Mouse (Mus musculus) midbrain, embryonic 16.5 days (tissue): ENCODE results near the gene Mtor. TPM values are rescaled to one million over a fixed set of nuclear protein-coding genes. Genes with fewer than 3 reads are reported as not detected.

ENCODE experiments used
- ATAC-seq: fragments of 200-750 bp; cut with Nextera tagmentation; 2 replicates; pipeline ENCODE4 v1.8.0; 2017; ENCODE audit warnings: moderate TSS enrichment
- H3K27ac ChIP-seq: fragments of 300-500 bp; sonication (generic); 2 replicates; pipeline ENCODE4 v1.5.1; 2014; ENCODE audit warnings: mild to moderate bottlenecking, low read length, mixed read lengths
- H3K27me3 ChIP-seq: fragments of 300-500 bp; sonication (generic); 2 replicates; pipeline ENCODE4 v1.6.1; 2014; ENCODE audit warnings: low read depth, low read length, mixed read lengths; ENCODE audit not compliant: control insufficient read depth, insufficient read depth
- H3K36me3 ChIP-seq: fragments of 300-500 bp; sonication (generic); 2 replicates; pipeline ENCODE4 v1.6.1; 2014; ENCODE audit warnings: mild to moderate bottlenecking, low read length, moderate library complexity, mixed read lengths; ENCODE audit not compliant: control insufficient read depth, insufficient read depth
- H3K4me1 ChIP-seq: fragments of 300-500 bp; sonication (generic); 2 replicates; pipeline ENCODE4 v1.6.1; 2014; ENCODE audit warnings: mild to moderate bottlenecking, low read length, mixed read lengths; ENCODE audit not compliant: control insufficient read depth, insufficient read depth
- H3K4me2 ChIP-seq: fragments of 300-500 bp; sonication (generic); 2 replicates; pipeline ENCODE4 v1.6.1; 2014; ENCODE audit warnings: mild to moderate bottlenecking, low read length, mixed read lengths
- H3K4me3 ChIP-seq: fragments of 300-500 bp; sonication (generic); 2 replicates; pipeline ENCODE4 v1.5.1; 2014; ENCODE audit warnings: low read depth, mild to moderate bottlenecking, low read length, moderate library complexity, mixed read lengths
- H3K9ac ChIP-seq: fragments of 300-500 bp; sonication (generic); 2 replicates; pipeline ENCODE4 v1.6.1; 2014; ENCODE audit warnings: low read depth, low read length, mixed read lengths
- H3K9me3 ChIP-seq: fragments of 300-500 bp; sonication (generic); replicated peaks from 2 replicates; pipeline ENCODE4 v1.6.1; 2014; ENCODE audit warnings: mild to moderate bottlenecking, low read length, mixed read lengths; ENCODE audit not compliant: control insufficient read depth, poor library complexity, severe bottlenecking
- WGBS: fragments of 180-500 bp; shearing (Covaris S2); extraction: QIAGEN DNeasy Blood & Tissue Kit; methylation state at CpG from one replicate; pipeline ENCODE4 v1.1.7; 2014; 5-methylcytosine and 5-hydroxymethylcytosine counted together
- polyA plus RNA-seq: library from polyadenylated mRNA; unstranded; fragments of >200 nt; fragmentation: Nextera tagmentation; extraction: Ambion mirVana; gene quantifications from 2 replicates; pipeline ENCODE4 v1.2.1, GENCODE M21; 2015

Mtor gene
- 23.0 and 24.4 TPM in 2 replicates for polyA plus RNA-seq

DNA sequence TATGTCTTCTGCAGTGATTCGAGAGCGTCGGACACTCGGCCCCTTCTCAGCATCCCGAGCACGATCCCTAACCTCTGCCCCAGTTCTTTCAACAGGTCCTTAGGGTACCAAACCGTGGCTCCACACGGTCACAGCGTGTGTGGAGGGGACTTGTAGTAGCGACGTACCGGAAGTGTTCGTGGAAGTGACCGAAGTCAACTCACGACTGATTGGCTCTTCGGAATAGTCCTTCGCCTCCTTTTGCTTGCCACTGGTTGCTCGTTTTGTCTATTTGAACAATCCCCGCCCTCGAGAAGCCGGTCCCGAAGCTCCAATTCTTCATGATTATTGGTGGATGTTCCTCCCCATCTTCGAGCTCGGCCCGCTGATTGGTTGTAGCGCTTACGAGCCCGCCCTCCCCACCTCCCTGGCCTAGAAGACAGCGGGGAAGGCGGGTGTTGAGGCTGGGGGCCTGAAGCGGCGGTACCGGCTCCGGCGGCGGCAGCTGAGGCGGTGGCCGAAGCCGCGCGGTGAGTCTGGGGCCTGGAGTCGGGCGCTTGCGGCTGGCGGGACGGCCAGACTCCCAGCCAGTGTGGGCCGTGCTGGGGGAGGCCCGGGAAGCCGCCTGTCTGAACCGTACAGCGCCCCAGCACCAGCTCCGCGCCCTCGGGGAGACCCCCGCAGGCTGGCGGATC is at the start of gene Mtor:
Mtor (plus strand) TSS at position 433 of the 674 bp plus-strand sequence.
- peak within 1 kb of the TSS; percentile 92 for H3K9ac ChIP-seq
- H3K27ac ChIP-seq: peak within 1 kb of the TSS; percentile 82
- no peaks in the 10 kb centered on the region for H3K27me3 ChIP-seq
- H3K36me3 ChIP-seq: peaks cover 11% of the 10 kb centered on the region; the same call in 1 of the 2 replicates
- whole genome bisulfite sequencing: under 1% methylated on average over 56 of the region's 56 CpGs
- peak within 1 kb of the TSS; percentile 87 for H3K4me3 ChIP-seq
- peaks cover 42% of the 10 kb centered on the region for H3K4me1 ChIP-seq
- peak within 1 kb of the TSS; percentile 60 for H3K4me2 ChIP-seq
- ATAC-seq: peak; percentile 97
- H3K9me3 ChIP-seq: no peaks in the 10 kb centered on the region

- WGBS: 65% methylated on average over 9 of the region's 9 CpGs
- Histone ChIP-seq H3K27ac (no peak overlapping the region), H3K4me1 (peaks cover 20% of the 10 kb centered on the region), H3K27me3 (no peaks in the 10 kb centered on the region), H3K9me3 (no peaks in the 10 kb centered on the region), H3K9ac (no peak overlapping the region), H3K36me3 (no peaks in the 10 kb centered on the region), H3K4me2 (no peak overlapping the region), H3K4me3 (no peak overlapping the region)
- no peak for ATAC-seq
These were observed 48.8 kb upstream of the Mtor start for GRCm38 (mm10) chr4:148399437-148400094.

- H3K4me2 ChIP-seq: no peak overlapping the region
- H3K9ac ChIP-seq: no peak overlapping the region
- WGBS: 17% methylated on average over 12 of the region's 12 CpGs
- peaks cover 26% of the 10 kb centered on the region for H3K4me1 ChIP-seq
- no peak overlapping the region for H3K4me3 ChIP-seq
- H3K27me3 ChIP-seq: peaks cover 2% of the 10 kb centered on the region; the same call in 1 of the 2 replicates
- no peak for ATAC-seq
- no peaks in the 10 kb centered on the region for H3K9me3 ChIP-seq
- H3K36me3 ChIP-seq: no peaks in the 10 kb centered on the region
- H3K27ac ChIP-seq: no peak overlapping the region
These were observed 45.0 kb upstream of the Mtor start for GRCm38 (mm10) chr4:148403402-148403801.

DNA sequence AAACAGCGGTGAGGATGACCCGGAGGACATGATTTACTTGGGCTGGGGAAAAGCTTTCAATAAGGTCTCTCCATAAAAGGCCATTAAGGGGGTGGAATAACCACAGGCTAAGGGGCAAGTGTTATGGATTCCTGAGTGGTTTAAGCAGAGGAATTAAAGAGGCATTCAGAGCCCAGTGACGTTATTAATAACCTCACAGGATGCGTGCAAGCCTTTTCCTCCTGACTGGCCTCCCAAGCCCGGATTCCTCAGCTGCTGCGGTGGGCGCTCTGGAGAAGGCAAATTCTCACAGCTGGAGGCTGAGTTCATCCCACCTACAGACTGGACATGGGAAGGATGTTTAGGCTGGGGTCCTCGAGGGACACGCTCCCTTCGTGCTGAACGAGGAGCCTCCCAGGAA is 43.7 kb upstream of the Mtor start:
- 7% methylated on average over 11 of the region's 11 CpGs for WGBS
- H3K9me3 ChIP-seq: no peaks in the 10 kb centered on the region
- no peak for ATAC-seq
- no peak overlapping the region for H3K4me3 ChIP-seq
- no peak overlapping the region for H3K27ac ChIP-seq
- no peak overlapping the region for H3K4me2 ChIP-seq
- H3K36me3 ChIP-seq: no peaks in the 10 kb centered on the region
- peaks cover 26% of the 10 kb centered on the region for H3K4me1 ChIP-seq
- no peak overlapping the region for H3K9ac ChIP-seq
- H3K27me3 ChIP-seq: peaks cover 2% of the 10 kb centered on the region; the same call in 1 of the 2 replicates

GRCm38 (mm10) chr4:148405255-148405788 is 43.1 kb upstream of the Mtor start:
- H3K4me2 ChIP-seq: peak overlapping the region; percentile 4; the same call in 1 of the 2 replicates
- H3K4me1 ChIP-seq: peaks cover 26% of the 10 kb centered on the region
- H3K9me3 ChIP-seq: no peaks in the 10 kb centered on the region
- H3K27me3 ChIP-seq: peaks cover 2% of the 10 kb centered on the region; the same call in 1 of the 2 replicates
- 14% methylated on average over 13 of the region's 13 CpGs for WGBS
- no peak overlapping the region for H3K27ac ChIP-seq
- no peak for ATAC-seq
- H3K4me3 ChIP-seq: no peak overlapping the region
- no peak overlapping the region for H3K9ac ChIP-seq
- no peaks in the 10 kb centered on the region for H3K36me3 ChIP-seq

GRCm38 (mm10) chr4:148408256-148408975 is 40.0 kb upstream of the Mtor start:
- H3K27ac ChIP-seq: no peak overlapping the region
- 0 out of 2 replicates have a peak overlapping the region, but pooled peaks have one; percentile 16 for H3K9ac ChIP-seq
- no peak for ATAC-seq
- H3K36me3 ChIP-seq: no peaks in the 10 kb centered on the region
- H3K27me3 ChIP-seq: peaks cover 2% of the 10 kb centered on the region; the same call in 1 of the 2 replicates
- H3K4me2 ChIP-seq: no peak overlapping the region
- H3K9me3 ChIP-seq: no peaks in the 10 kb centered on the region
- H3K4me3 ChIP-seq: no peak overlapping the region
- H3K4me1 ChIP-seq: peaks cover 24% of the 10 kb centered on the region
- 74% methylated on average over 10 of the region's 10 CpGs for WGBS

DNA sequence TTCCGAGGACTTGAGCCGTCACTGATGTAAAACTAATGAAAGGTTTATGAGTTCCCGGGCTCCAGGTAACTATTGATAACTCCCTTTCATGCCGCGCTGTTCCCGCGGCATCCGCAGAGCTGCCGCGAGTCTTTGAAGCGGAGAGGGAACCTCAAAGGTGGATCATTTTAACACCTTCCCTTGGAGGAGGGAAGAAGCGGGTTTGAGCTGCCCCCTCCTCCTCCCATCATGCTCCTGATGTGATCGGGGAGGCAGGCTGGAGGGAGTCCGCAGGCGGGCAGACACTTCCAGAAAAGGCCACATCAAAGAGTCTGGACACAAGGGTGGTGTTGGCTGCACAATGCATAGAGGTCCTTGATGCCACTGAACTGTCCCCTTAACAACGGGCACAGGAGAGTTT is 32.8 kb upstream of the Mtor start:
- Histone ChIP-seq H3K4me3 (no peak overlapping the region), H3K4me2 (peak overlapping the region; percentile 30), H3K36me3 (no peaks in the 10 kb centered on the region), H3K27me3 (no peaks in the 10 kb centered on the region), H3K9ac (no peak overlapping the region), H3K27ac (peak overlapping the region; percentile 30), H3K9me3 (no peaks in the 10 kb centered on the region), H3K4me1 (peaks cover 23% of the 10 kb centered on the region)
- ATAC-seq: peak; percentile 47; the same call in 1 of the 2 replicates
- 11% methylated on average over 16 of the region's 16 CpGs for WGBS

DNA sequence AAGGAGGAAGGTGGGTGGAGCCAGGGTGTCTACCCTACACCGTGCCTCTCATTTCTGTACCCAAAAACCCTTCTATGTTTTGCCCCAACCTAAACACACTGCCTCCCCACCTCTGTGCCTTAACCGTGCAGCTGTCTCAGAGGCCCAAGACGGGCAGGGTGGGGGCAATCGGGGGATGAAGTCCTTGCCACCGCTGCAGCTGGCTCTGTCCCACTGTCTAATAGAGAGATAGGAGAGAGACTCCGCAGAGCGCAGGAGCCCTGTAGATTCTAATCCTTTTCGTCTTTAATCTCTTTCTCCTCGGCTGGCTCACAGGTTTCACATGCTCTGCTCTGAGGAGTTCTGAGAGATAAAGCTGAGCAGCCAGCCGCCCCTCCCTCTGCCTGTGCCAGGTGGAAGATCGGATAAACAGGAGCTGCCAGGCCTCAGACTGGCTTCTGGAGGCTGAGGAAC is 31.3 kb upstream of the Mtor start:
- ATAC-seq: peak; percentile 70
- no peaks in the 10 kb centered on the region for H3K36me3 ChIP-seq
- peak overlapping the region; percentile 51; the same call in 1 of the 2 replicates for H3K9ac ChIP-seq
- H3K9me3 ChIP-seq: no peaks in the 10 kb centered on the region
- no peaks in the 10 kb centered on the region for H3K27me3 ChIP-seq
- 12% methylated on average over 11 of the region's 11 CpGs for WGBS
- no peak overlapping the region for H3K4me2 ChIP-seq
- no peak overlapping the region for H3K4me3 ChIP-seq
- H3K4me1 ChIP-seq: peaks cover 23% of the 10 kb centered on the region
- peak overlapping the region; percentile 72 for H3K27ac ChIP-seq
